Mouse (Mus musculus) liver, embryonic 13.5 days (tissue): Measurements from ENCODE around the gene Optn. TPM values are rescaled to one million over a fixed set of nuclear protein-coding genes. Genes with fewer than 3 reads are reported as not detected.
"Not testable (repeated sequence)": the region's sequence is repeated elsewhere in the genome, so short reads cannot be mapped to it uniquely, and the experiment has no call there.

Experiments
- ATAC-seq: fragments of 200-750 bp; cut with Nextera tagmentation; 2 replicates; pipeline ENCODE4 v1.8.0; 2017; ENCODE audit warnings: low read depth, mild to moderate bottlenecking, moderate number of reproducible peaks, moderate library complexity
- DNase-seq: peaks from one replicate; pipeline ENCODE4 v3.0.0; 2022
- H3K27ac ChIP-seq: fragments of 300-500 bp; sonication (generic); 2 replicates; pipeline ENCODE4 v1.5.1; 2015; ENCODE audit warnings: moderate library complexity, mild to moderate bottlenecking, inconsistent platforms
- H3K27me3 ChIP-seq: fragments of 300-500 bp; sonication (generic); 2 replicates; pipeline ENCODE4 v1.6.1; 2015; ENCODE audit warnings: mild to moderate bottlenecking, inconsistent platforms
- H3K36me3 ChIP-seq: fragments of 300-500 bp; sonication (generic); 2 replicates; pipeline ENCODE4 v1.6.1; 2015; ENCODE audit warnings: mild to moderate bottlenecking, inconsistent platforms
- H3K4me1 ChIP-seq: fragments of 300-500 bp; sonication (generic); replicated peaks from 2 replicates; pipeline ENCODE4 v1.6.1; 2015; ENCODE audit warnings: inconsistent platforms
- H3K4me2 ChIP-seq: fragments of 300-500 bp; sonication (generic); 2 replicates; pipeline ENCODE4 v1.6.1; 2015; ENCODE audit warnings: inconsistent platforms, mild to moderate bottlenecking, moderate library complexity
- H3K4me3 ChIP-seq: fragments of 300-500 bp; sonication (generic); replicated peaks from 2 replicates; pipeline ENCODE4 v1.5.1; 2015; ENCODE audit warnings: mild to moderate bottlenecking, inconsistent platforms
- H3K9ac ChIP-seq: fragments of 300-500 bp; sonication (generic); 2 replicates; pipeline ENCODE4 v1.6.1; 2015; ENCODE audit warnings: mild to moderate bottlenecking, inconsistent platforms
- H3K9me3 ChIP-seq: fragments of 300-500 bp; sonication (generic); replicated peaks from 2 replicates; pipeline ENCODE4 v1.6.1; 2016; ENCODE audit warnings: inconsistent platforms
- WGBS: fragments of 180-500 bp; shearing (Covaris S2); methylation state at CpG from one replicate; pipeline ENCODE4 v1.1.7; 2015; ENCODE audit not compliant: insufficient replicate concordance; 5-methylcytosine and 5-hydroxymethylcytosine counted together
- polyA plus RNA-seq: library from polyadenylated mRNA; unstranded; fragments of >200 nt; fragmentation: Nextera tagmentation; extraction: Ambion mirVana; gene quantifications from 2 replicates; pipeline ENCODE4 v1.2.1, GENCODE M21; 2015

The Optn gene
- polyA plus RNA-seq, 1 experiment from 2014 or later = 15.2 TPM

- 13% methylated on average over 14 of the region's 14 CpGs for WGBS
- no peak overlapping the region; the same call in none of the 2 replicates for H3K27ac ChIP-seq
- no peaks in the 10 kb centered on the region for H3K27me3 ChIP-seq
- 0 out of 2 replicates have a peak overlapping the region, but pooled peaks have one; percentile 27 for H3K4me3 ChIP-seq
- H3K9me3 ChIP-seq = no peaks in the 10 kb centered on the region; the same call in 1 of the 2 replicates
- peaks cover 53% of the 10 kb centered on the region for H3K4me1 ChIP-seq
- H3K9ac ChIP-seq = no peak overlapping the region
- ATAC-seq = no peak
- no peaks in the 10 kb centered on the region for H3K36me3 ChIP-seq
- peak overlapping the region; percentile 48 for H3K4me2 ChIP-seq
- no peak for DNase-seq
Observed at GRCm38 (mm10) chr2:5080053-5080787, 16.4 kb upstream of the Optn start.

- ATAC-seq = peak; percentile 93
Observed at GRCm38 (mm10) chr2:5077937-5078336, 14.1 kb upstream of the Optn start.

GRCm38 (mm10) chr2:5077490-5077889 lies 13.6 kb upstream of the Optn start:
- Histone ChIP-seq H3K9ac (peak overlapping the region; percentile 49), H3K4me2 (peak overlapping the region; percentile 49), H3K27ac (peak overlapping the region; percentile 86), H3K4me1 (peaks cover 60% of the 10 kb centered on the region), H3K4me3 (no peak overlapping the region), H3K9me3 (no peaks in the 10 kb centered on the region; the same call in 1 of the 2 replicates), H3K27me3 (no peaks in the 10 kb centered on the region), H3K36me3 (no peaks in the 10 kb centered on the region)
- DNase-seq = no peak
- peak; percentile 57 for ATAC-seq
- 57% methylated on average over 2 of the region's 2 CpGs for whole genome bisulfite sequencing

More at GRCm38 (mm10) chr2:5077937-5078336, 14.1 kb upstream of the Optn start:
- H3K9me3 ChIP-seq = no peaks in the 10 kb centered on the region; the same call in 1 of the 2 replicates
- peak overlapping the region; percentile 49 for H3K9ac ChIP-seq
- no peak for DNase-seq
- H3K27ac ChIP-seq = peak overlapping the region; percentile 86
- no peak overlapping the region for H3K4me3 ChIP-seq
- H3K27me3 ChIP-seq = no peaks in the 10 kb centered on the region
- WGBS = 16% methylated on average over 2 of the region's 2 CpGs
- no peaks in the 10 kb centered on the region for H3K36me3 ChIP-seq
- peaks cover 59% of the 10 kb centered on the region for H3K4me1 ChIP-seq
- H3K4me2 ChIP-seq = peak overlapping the region; percentile 49

- Histone ChIP-seq H3K27ac (peak overlapping the region; percentile 86; the same call in 1 of the 2 replicates), H3K4me1 (peaks cover 59% of the 10 kb centered on the region), H3K4me3 (no peak overlapping the region), H3K4me2 (no peak overlapping the region), H3K9ac (no peak overlapping the region), H3K9me3 (no peaks in the 10 kb centered on the region; the same call in 1 of the 2 replicates), H3K27me3 (no peaks in the 10 kb centered on the region), H3K36me3 (no peaks in the 10 kb centered on the region)
- ATAC-seq (no peak), DNase-seq (no peak)
Observed at GRCm38 (mm10) chr2:5075856-5076255, 12.0 kb upstream of the Optn start.

- H3K9ac ChIP-seq = no peak overlapping the region
- no peak overlapping the region for H3K4me3 ChIP-seq
- no peaks in the 10 kb centered on the region; the same call in 1 of the 2 replicates for H3K9me3 ChIP-seq
- H3K36me3 ChIP-seq = no peaks in the 10 kb centered on the region
- H3K27ac ChIP-seq = no peak overlapping the region
- H3K27me3 ChIP-seq = no peaks in the 10 kb centered on the region
- H3K4me1 ChIP-seq = peaks cover 55% of the 10 kb centered on the region
- whole genome bisulfite sequencing = 60% methylated on average over 2 of the region's 2 CpGs
- DNase-seq (no peak), ATAC-seq (no peak)
- H3K4me2 ChIP-seq = no peak overlapping the region
Observed at GRCm38 (mm10) chr2:5075432-5075831, 11.6 kb upstream of the Optn start.

GRCm38 (mm10) chr2:5073785-5074184 lies 9.9 kb upstream of the Optn start:
- no peak overlapping the region for H3K4me2 ChIP-seq
- WGBS = 90% methylated on average over 3 of the region's 3 CpGs
- no peak for ATAC-seq
- no peak for DNase-seq
- peaks cover 41% of the 10 kb centered on the region for H3K4me1 ChIP-seq
- no peak overlapping the region for H3K9ac ChIP-seq
- no peaks in the 10 kb centered on the region for H3K27me3 ChIP-seq
- no peaks in the 10 kb centered on the region for H3K36me3 ChIP-seq
- H3K27ac ChIP-seq = no peak overlapping the region
- no peaks in the 10 kb centered on the region; the same call in 1 of the 2 replicates for H3K9me3 ChIP-seq
- H3K4me3 ChIP-seq = no peak overlapping the region

- Histone ChIP-seq H3K4me2 (no peak overlapping the region), H3K9me3 (no peaks in the 10 kb centered on the region), H3K9ac (no peak overlapping the region), H3K27ac (no peak overlapping the region), H3K4me3 (no peak overlapping the region), H3K27me3 (no peaks in the 10 kb centered on the region), H3K4me1 (peaks cover 23% of the 10 kb centered on the region), H3K36me3 (no peaks in the 10 kb centered on the region)
- 48% methylated on average over 4 of the region's 4 CpGs for WGBS
- DNase-seq (no peak), ATAC-seq (no peak)
Observed at GRCm38 (mm10) chr2:5067951-5068350, 4.1 kb upstream of the Optn start.

GRCm38 (mm10) chr2:5067254-5067653 lies 3.4 kb upstream of the Optn start:
- H3K4me1 ChIP-seq = peaks cover 29% of the 10 kb centered on the region
- not testable (repeated sequence) for H3K27me3 ChIP-seq, H3K9ac ChIP-seq, H3K36me3 ChIP-seq, H3K9me3 ChIP-seq, DNase-seq, H3K4me2 ChIP-seq, H3K27ac ChIP-seq, ATAC-seq, H3K4me3 ChIP-seq
- 47% methylated on average over 2 of the region's 2 CpGs for WGBS

GRCm38 (mm10) chr2:5064247-5064646 lies 396 bp upstream of the Optn start:
- 33% methylated on average over 4 of the region's 4 CpGs for WGBS
- ATAC-seq = peak; percentile 14
- Histone ChIP-seq H3K27ac (no peak overlapping the region), H3K9me3 (no peaks in the 10 kb centered on the region), H3K4me1 (peaks cover 47% of the 10 kb centered on the region), H3K4me2 (peak overlapping the region; percentile 87), H3K4me3 (peak overlapping the region; percentile 75), H3K27me3 (no peaks in the 10 kb centered on the region), H3K36me3 (peaks cover 4% of the 10 kb centered on the region; the same call in 1 of the 2 replicates), H3K9ac (no peak overlapping the region)
- no peak for DNase-seq

- Histone ChIP-seq H3K9ac (peak overlapping the region; percentile 84), H3K4me2 (peak overlapping the region; percentile 87), H3K9me3 (no peaks in the 10 kb centered on the region), H3K36me3 (peaks cover 4% of the 10 kb centered on the region; the same call in 1 of the 2 replicates), H3K4me1 (peaks cover 53% of the 10 kb centered on the region), H3K27me3 (no peaks in the 10 kb centered on the region), H3K4me3 (peak overlapping the region; percentile 75), H3K27ac (peak overlapping the region; percentile 86)
- ATAC-seq = peak; percentile 70
- DNase-seq = no peak
- WGBS = 24% methylated on average over 16 of the region's 16 CpGs
Observed at GRCm38 (mm10) chr2:5062496-5063298, 1.2 kb downstream of the Optn start.

- Histone ChIP-seq H3K27me3 (no peaks in the 10 kb centered on the region), H3K4me1 (peaks cover 48% of the 10 kb centered on the region), H3K9ac (no peak overlapping the region), H3K4me2 (no peak overlapping the region), H3K27ac (no peak overlapping the region), H3K36me3 (peaks cover 4% of the 10 kb centered on the region; the same call in 1 of the 2 replicates), H3K4me3 (no peak overlapping the region), H3K9me3 (no peaks in the 10 kb centered on the region)
- 68% methylated on average over 8 of the region's 8 CpGs for WGBS
- DNase-seq (no peak), ATAC-seq (no peak)
Observed at GRCm38 (mm10) chr2:5061133-5061708, 2.6 kb downstream of the Optn start.
